Mouse (Mus musculus): Measurements from ENCODE around the gene Nrxn3.

Nrxn3 gene

DNA sequence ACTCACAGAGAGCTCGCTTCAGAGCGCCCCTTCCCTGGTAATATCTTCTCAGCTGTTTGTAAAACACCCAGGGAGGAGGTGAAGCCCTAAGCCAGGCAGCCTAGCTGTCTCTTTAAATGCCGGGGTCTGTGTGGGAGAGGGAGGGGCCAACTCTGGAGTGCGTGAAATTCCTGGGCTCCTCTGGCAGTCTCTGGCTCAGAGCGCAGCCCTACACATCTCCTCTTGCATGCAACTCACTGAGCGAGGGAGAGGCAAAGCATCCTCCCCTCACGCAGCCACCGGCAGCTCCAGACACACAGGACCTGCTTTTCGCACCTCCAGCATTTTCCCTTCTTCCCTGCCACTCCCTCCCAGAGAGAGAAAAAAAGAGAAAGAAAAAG lies at the start of gene Nrxn3:
TSS of gene Nrxn3 (plus strand) at position 186 of the 380 bp plus-strand sequence.
- peak; percentile 71 for DNase-seq

GRCm38 (mm10) chr12:88704159-88704846 lies 18.4 kb upstream of the Nrxn3 start:
- DNase-seq: no peak

DNA sequence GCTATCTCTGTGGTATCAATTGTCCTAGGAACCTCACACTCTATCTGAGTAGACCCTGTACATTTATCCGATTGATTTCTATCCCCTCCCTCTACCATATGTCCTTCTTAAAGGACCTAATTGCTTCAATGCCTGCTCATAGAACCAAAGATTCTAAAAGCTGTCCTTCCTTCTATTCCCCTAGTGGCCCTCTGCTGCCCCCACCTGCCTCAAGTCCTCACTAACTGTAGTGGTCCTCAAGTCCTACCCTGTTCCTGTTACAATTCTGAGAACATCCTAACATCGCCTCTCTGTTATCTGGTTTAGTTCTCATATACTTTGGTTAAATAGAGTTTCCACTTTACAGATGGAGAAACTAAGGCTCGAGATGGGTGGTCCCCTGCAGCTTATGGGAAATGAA lies 16.7 kb upstream of the Nrxn3 start:
- no peak for DNase-seq

DNA sequence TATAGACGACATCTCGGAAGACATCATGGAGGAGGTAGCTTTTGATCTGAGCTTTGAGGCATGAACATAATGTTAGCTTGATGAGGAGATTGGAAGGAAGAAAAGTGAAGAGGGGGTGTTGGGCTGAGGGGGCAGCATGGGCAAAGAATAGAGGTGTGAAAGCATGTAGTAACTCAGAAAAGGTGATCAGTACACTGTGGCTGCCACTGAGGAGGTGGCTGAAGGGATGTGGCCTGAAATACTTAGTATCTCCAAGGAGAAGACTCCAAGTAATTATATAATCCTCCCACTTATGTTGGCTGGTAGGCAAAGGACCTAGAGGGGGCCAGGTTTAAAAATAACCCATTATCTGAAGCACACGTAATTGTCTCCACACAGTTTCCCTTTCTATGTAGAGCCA lies 14.9 kb upstream of the Nrxn3 start:
- DNase-seq: no peak

DNA sequence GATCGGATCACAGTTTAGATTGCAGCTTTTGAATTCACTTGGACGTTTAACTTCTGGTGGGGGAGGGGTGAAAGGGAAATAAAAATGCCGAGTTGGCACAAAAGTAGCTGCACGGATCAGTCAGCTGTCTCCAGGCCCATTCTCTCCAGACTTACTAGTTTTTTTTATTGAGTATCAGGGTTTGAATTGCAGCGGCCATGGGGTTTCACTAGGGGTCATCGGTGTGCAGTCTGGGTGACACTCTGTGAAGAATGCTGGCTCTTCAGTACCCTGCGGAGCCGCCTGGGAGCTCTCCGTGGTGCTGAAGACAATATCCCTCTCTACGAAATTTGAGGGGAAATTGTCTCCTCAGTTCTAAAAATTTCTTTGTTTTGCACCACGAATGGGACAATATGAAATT lies 13.5 kb upstream of the Nrxn3 start:
- DNase-seq: peak; percentile 56

DNA sequence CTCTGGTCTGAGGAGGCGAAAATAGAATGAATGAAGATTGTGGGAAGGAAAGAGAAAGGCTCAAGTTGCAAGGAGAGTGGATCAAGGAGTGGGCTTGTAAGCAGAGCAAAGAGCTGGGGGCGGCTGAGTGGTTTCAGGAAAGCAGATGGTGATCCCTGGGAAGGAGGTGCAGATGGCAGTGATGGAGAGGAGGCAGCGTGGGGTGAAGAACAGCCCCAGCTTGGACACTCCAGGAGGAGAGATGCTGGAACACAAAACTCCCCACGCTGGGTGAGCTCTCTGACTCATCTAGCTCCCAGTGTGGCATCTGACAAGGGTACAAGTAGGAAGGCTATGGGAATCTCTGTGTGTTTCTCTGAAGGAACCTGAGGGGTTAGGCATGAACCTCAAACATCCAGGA lies 9.2 kb upstream of the Nrxn3 start:
- no peak for DNase-seq

DNA sequence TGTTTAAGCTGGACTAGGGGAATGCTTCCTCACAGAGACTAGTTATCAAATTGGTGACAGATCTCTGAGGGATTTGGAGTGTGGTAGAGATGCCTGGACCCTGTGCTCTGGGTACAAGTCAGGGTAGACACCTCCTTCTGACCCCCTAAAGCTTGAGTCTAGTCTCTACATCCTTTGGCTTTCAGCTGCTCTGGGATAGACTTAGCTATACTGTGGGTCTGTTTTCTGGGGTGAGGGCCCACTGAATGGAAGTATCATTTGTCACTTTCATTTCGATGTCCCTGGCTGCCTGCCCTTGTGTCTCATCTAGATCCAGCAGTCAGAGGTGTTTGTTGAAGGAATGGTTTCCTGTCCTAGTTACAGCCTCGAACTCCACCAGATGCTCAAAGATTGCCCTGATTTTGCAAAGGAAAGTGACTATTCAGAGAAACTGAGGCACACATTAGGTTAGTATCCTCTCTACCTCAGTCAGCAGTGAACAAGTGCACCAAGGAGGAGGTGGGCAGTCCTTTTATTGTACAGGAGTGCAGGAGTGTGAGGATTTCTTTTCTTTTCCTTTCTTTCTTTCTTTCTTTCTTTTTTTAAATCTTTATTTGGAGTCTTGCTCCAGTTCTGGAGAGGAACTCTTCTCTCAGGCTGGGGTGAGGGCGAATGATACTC lies 515 bp upstream of the Nrxn3 start:
- DNase-seq: no peak

GRCm38 (mm10) chr12:88726316-88726715 lies 3.6 kb downstream of the Nrxn3 start:
- DNase-seq: no peak

- no peak for DNase-seq
Measured at GRCm38 (mm10) chr12:88726755-88727154, 4.1 kb downstream of the Nrxn3 start.

DNA sequence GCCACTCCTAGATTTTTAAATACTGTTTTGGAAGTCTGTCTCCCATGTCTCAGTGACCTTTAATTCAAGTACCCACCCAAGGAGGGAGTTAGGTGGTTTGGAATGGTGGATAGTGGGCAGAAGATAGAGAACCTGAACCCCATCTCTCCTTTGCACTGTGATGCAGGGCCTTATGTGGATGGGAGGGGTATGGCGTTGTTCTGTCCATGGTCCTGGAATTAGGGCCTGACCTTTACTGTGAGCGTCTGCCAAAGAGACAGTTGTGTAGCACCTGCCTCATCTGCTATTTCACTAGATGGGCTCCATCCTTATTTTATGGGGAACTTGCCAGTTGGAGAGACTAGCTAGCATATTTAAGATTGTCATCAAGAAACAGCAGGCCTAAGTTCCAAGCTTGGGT lies 8.0 kb downstream of the Nrxn3 start:
- DNase-seq: no peak

DNA sequence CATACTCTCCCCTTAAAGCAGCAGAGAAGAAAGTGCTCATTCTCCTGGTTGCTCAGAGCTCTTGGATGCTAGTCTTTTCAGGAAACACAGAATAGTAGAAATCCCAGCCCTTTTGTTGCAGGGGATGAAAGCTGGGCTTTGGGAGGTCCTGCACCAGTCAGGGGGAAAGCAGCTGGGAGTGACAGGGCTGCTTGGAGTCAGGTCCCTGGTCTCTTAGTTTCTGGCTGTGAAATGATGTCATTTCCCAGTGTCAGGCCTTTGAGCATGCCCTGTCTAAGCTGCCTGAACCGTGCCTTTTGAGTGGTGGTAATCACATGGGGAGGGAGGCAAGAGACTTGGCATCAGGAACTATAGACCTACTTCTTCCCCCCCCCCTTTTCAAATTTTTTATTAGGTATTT lies 12.4 kb downstream of the Nrxn3 start:
- DNase-seq: no peak

GRCm38 (mm10) chr12:88737081-88737480 lies 14.4 kb downstream of the Nrxn3 start:
- no peak for DNase-seq

GRCm38 (mm10) chr12:88738616-88739015 lies 15.9 kb downstream of the Nrxn3 start:
- DNase-seq: no peak

- no peak for DNase-seq
Measured at GRCm38 (mm10) chr12:88746788-88747187, 24.1 kb downstream of the Nrxn3 start.

DNA sequence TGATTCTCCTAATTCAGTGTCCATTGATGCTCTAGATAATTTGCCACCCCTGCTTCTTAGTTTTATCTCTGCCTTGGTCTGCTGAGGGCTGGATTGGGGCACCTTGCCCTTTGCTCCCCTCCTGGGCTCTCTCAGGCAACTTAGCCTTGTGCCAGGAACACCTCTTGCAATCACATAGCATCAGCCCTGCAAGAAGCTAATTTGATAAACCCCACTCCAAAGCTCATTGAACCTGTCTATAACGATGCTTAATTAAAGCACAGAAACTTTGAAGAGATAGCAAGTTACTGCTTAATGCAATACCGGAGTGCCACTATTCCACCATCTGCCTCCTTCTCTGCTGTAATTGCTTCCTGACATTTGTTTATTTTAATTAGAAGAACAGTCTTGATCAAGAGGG lies 42.1 kb downstream of the Nrxn3 start:
- no peak for DNase-seq

GRCm38 (mm10) chr12:88774666-88775065 lies 52.0 kb downstream of the Nrxn3 start:
- no peak for DNase-seq

DNA sequence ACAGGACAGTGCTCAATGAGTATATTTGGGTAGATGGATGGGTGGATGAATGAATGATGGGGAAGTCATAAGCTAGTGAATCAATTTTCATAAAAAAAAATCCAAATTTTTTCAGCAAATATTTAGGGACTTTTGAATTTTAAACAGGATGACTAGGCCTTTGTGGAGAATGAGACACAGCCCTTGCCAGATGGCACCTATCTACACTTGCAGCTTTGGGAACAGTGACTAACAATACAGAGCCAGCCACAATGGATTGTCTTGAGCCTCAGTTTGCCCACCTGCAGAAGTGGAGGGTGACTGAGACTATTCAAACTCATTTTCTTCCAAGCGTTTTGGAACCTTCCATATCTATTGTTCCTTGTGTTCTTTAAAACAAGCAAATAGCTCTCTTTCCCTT lies 55.4 kb downstream of the Nrxn3 start:
- no peak for DNase-seq

- DNase-seq: no peak
Measured at GRCm38 (mm10) chr12:88784199-88785147, 61.8 kb downstream of the Nrxn3 start.

- no peak for DNase-seq
Measured at GRCm38 (mm10) chr12:88793314-88793713, 70.6 kb downstream of the Nrxn3 start.

DNA sequence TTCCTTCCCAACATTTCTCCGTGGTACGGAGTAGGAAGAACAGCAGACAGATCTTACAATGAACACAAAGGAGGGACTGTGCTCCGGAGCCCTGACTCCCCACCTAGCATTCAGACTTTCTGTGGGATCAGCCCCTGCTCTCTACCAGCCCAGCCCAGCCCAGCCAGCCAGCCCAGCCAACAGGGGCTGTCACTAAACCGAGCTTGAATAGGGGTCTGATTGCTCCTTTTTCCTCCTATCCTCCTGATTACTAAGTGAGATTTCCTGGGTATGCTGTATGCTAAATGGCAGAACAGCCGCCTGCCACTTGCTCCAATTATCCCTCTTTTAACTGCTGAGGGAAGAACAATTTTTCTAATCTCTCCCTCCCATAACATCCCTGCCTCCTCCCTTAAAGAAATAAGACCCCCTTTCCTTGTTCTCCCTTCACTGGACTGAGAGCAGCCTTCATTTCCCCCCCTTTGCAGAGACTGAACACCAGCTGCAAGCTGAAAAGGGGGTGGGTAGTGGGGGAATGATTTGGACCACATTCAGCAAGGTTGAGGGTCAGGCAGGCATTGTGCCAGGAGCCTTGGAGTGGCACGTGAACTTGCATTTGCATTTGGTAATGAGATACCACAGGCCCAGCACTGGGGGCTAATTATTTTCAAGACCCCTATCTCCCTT lies 78.4 kb downstream of the Nrxn3 start:
- peak; percentile 73 for DNase-seq

- DNase-seq: no peak
Measured at GRCm38 (mm10) chr12:88801656-88802007, 79.0 kb downstream of the Nrxn3 start.

DNA sequence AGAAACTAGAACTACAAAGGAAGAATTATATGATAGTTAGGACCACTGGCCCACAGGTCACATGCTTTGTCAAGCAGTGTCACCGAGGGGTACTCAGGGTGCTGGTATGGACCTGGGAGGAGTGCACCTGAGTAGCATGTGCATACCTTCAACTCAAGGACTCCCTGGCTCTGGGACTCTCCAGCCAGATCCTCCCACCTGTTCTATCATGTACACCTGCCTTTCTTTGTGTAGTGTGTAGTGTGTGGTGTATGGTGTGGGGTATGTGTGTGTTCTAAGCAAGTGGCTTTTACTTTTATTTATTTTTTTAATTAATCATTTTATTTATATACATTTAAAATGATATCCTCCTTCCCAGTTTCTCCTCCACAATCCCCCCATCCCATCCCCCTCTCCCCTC lies 86.3 kb downstream of the Nrxn3 start:
- no peak for DNase-seq

- DNase-seq: no peak
Measured at GRCm38 (mm10) chr12:88812173-88812572, 89.5 kb downstream of the Nrxn3 start.
